Comparison of ENCODE assay signal across 14 mouse cellular contexts in genomic region chr8:117410901-117411300, GRCm38 (mm10).
DNase-seq lines count a peak whose midpoint lies in the region; ATAC-seq lines count a peak whose summit lies in the region.
"Had no signal": no experiment of that assay in that cellular context is flagged by ENCODE, and none has a peak within 500 bp of the region (broad histone marks: within the 10 kb centered on the region; RNA-seq: fewer than 3 reads in every experiment).

No protein-coding gene starts in this region.

- no peaks in the 10 kb centered on the region for H3K27me3 ChIP-seq in intestine, embryonic 16.5 days (replicated peaks; ENCODE audit: control insufficient read depth, insufficient read depth, low read length)
- H3K27me3 ChIP-seq in midbrain, embryonic 10.5 days (ENCODE audit: low read depth, poor library complexity, severe bottlenecking), result no peaks in the 10 kb centered on the region
- H3K27me3 ChIP-seq in hindbrain, embryonic 13.5 days, result no peaks in the 10 kb centered on the region
- H3K27me3 ChIP-seq: heart, embryonic 13.5 days; megakaryocyte, embryonic 14.5 days had no signal

- no peaks in the 10 kb centered on the region for H3K36me3 ChIP-seq in intestine, embryonic 16.5 days (ENCODE audit: control insufficient read depth, insufficient read depth, low read length)
- H3K36me3 ChIP-seq in midbrain, embryonic 10.5 days, result peaks cover 17% of the 10 kb centered on the region
- peaks cover 17% of the 10 kb centered on the region for H3K36me3 ChIP-seq in hindbrain, embryonic 13.5 days

- DNase-seq in heart, adult 11 months, result peak; percentile 93
- DNase-seq in heart, postnatal 25 days (ENCODE audit: low spot score), result no peak
- DNase-seq in ES-CJ7 (ENCODE audit: low read depth, low spot score), result peak; percentile 44
- DNase-seq in kidney, postnatal 10 days, result peak; percentile 63
- no peak for DNase-seq in midbrain, embryonic 10.5 days (ENCODE audit: low spot score)
- DNase-seq: cerebellum, adult 11-12 months; layer of hippocampus, postnatal 36 days; right cerebral cortex, adult 18-20 months; thymus, postnatal 25 days had no signal

- peaks cover 23% of the 10 kb centered on the region for H3K4me1 ChIP-seq in intestine, embryonic 16.5 days (ENCODE audit: control insufficient read depth, insufficient read depth, low read length)
- peaks cover 12% of the 10 kb centered on the region for H3K4me1 ChIP-seq in midbrain, embryonic 10.5 days
- H3K4me1 ChIP-seq in hindbrain, embryonic 13.5 days (replicated peaks), result peaks cover 47% of the 10 kb centered on the region

- H3K4me3 ChIP-seq in intestine, embryonic 16.5 days (ENCODE audit: low read length), result no peak overlapping the region
- no peak overlapping the region for H3K4me3 ChIP-seq in midbrain, embryonic 10.5 days
- no peak overlapping the region for H3K4me3 ChIP-seq in hindbrain, embryonic 13.5 days
- H3K4me3 ChIP-seq: heart, embryonic 13.5 days; megakaryocyte, embryonic 14.5 days had no signal

- no peaks in the 10 kb centered on the region for H3K9me3 ChIP-seq in intestine, embryonic 16.5 days (ENCODE audit: control insufficient read depth, low read length)
- no peaks in the 10 kb centered on the region for H3K9me3 ChIP-seq in midbrain, embryonic 10.5 days (replicated peaks)
- no peaks in the 10 kb centered on the region for H3K9me3 ChIP-seq in hindbrain, embryonic 13.5 days
- H3K9me3 ChIP-seq: heart, embryonic 13.5 days; megakaryocyte, embryonic 14.5 days had no signal

- WGBS in intestine, embryonic 16.5 days, result 54% methylated on average over 10 of the region's 10 CpGs
- 86% methylated on average over 10 of the region's 10 CpGs for WGBS in midbrain, embryonic 10.5 days
- 83% methylated on average over 10 of the region's 10 CpGs for WGBS in hindbrain, embryonic 13.5 days

- ATAC-seq in intestine, embryonic 16.5 days, result no peak
- ATAC-seq in granulocyte monocyte progenitor cell, adult 5-6 weeks (replicated peaks; ENCODE audit: poor library complexity, severe bottlenecking), result no peak
- ATAC-seq in hindbrain, embryonic 13.5 days (ENCODE audit: low FRiP score), result no peak

- no peak overlapping the region for H3K9ac ChIP-seq in intestine, embryonic 16.5 days (ENCODE audit: low read depth, low read length)
- no peak overlapping the region for H3K9ac ChIP-seq in hindbrain, embryonic 13.5 days
- H3K9ac ChIP-seq: heart, embryonic 13.5 days had no signal

- 0 out of 2 replicates have a peak overlapping the region, but pooled peaks have one; percentile 1 for H3K4me2 ChIP-seq in intestine, embryonic 16.5 days (ENCODE audit: low read depth, low read length)
- no peak overlapping the region for H3K4me2 ChIP-seq in hindbrain, embryonic 13.5 days

- intact Hi-C loops in heart, postnatal 25 days (cut with DNase I), result no loop called here

- peak overlapping the region; percentile 31; the same call in 1 of the 2 replicates for H3K27ac ChIP-seq in intestine, embryonic 16.5 days (ENCODE audit: low read length)
- no peak overlapping the region for H3K27ac ChIP-seq in midbrain, embryonic 10.5 days (replicated peaks)
- H3K27ac ChIP-seq in hindbrain, embryonic 13.5 days, result no peak overlapping the region

Comparison
In these comparisons a context has a peak if more than half of its experiments do, and no peak if none do; other contexts are left out.
1. DNase-seq: peak in heart, adult 11 months (single experiment), ES-CJ7 (single experiment) and kidney, postnatal 10 days (single experiment); none in heart, postnatal 25 days (single experiment) and midbrain, embryonic 10.5 days (single experiment).